Mouse (Mus musculus): ENCODE results near the gene Cdh13.

- TF ChIP-seq CTCF (IDR thresholded peaks at IDR 0.05; ENCODE audit: control insufficient read depth, insufficient read depth, insufficient replicate concordance, low read depth, low read length), result no peak
- no peak for TF ChIP-seq POLR2A (IDR thresholded peaks at IDR 0.05; ENCODE audit: control insufficient read depth, low read depth, low read length)
Observed at GRCm38 (mm10) chr8:118415672-118416071, 132.1 kb downstream of the Cdh13 start.
